Mouse (Mus musculus): ENCODE data around the gene Cep97.

Cep97 gene

GRCm38 (mm10) chr16:55934453-55935037, at the start of gene Cep97:
TSS of gene Cep97 (minus strand) at chr16:55934855.
- TF ChIP-seq NANOG (IDR thresholded peaks at IDR 0.05; ENCODE audit: borderline replicate concordance, low read length): no peak
- TF ChIP-seq CTCF (conservative IDR thresholded peaks at IDR 0.05; ENCODE audit: low read length): no peak
- TF ChIP-seq POU5F1 (IDR thresholded peaks at IDR 0.05; ENCODE audit: borderline replicate concordance, low read length): no peak
- H3K4me1 ChIP-seq (replicated peaks; ENCODE audit: low read depth, low read length): peaks cover 19% of the 10 kb centered on the region
- no peaks in the 10 kb centered on the region for H3K9me3 ChIP-seq (ENCODE audit: low read length)
- peaks cover 9% of the 10 kb centered on the region for H3K36me3 ChIP-seq (ENCODE audit: insufficient read depth, low read length)
- H3K4me3 ChIP-seq (replicated peaks; ENCODE audit: low read length): peak within 1 kb of the TSS; percentile 91
- H3K27me3 ChIP-seq (ENCODE audit: insufficient read depth, low read length): no peaks in the 10 kb centered on the region; the same call in 1 of the 2 replicates

GRCm38 (mm10) chr16:55974903-55975285, 40.2 kb upstream of the Cep97 start:
- Histone ChIP-seq H3K27me3 (ENCODE audit: insufficient read depth, low read length) (no peaks in the 10 kb centered on the region), H3K4me1 (replicated peaks; ENCODE audit: low read depth, low read length) (peaks cover 53% of the 10 kb centered on the region), H3K4me3 (replicated peaks; ENCODE audit: low read length) (peak overlapping the region; percentile 100), H3K36me3 (ENCODE audit: insufficient read depth, low read length) (peaks cover 65% of the 10 kb centered on the region), H3K9me3 (ENCODE audit: low read length) (no peaks in the 10 kb centered on the region)
- TF ChIP-seq CTCF (conservative IDR thresholded peaks at IDR 0.05; ENCODE audit: low read length): no peak
- no peak for TF ChIP-seq POU5F1 (IDR thresholded peaks at IDR 0.05; ENCODE audit: borderline replicate concordance, low read length)
- TF ChIP-seq NANOG (IDR thresholded peaks at IDR 0.05; ENCODE audit: borderline replicate concordance, low read length): no peak

- Histone ChIP-seq H3K9me3 (ENCODE audit: low read length) (no peaks in the 10 kb centered on the region), H3K27me3 (ENCODE audit: insufficient read depth, low read length) (no peaks in the 10 kb centered on the region), H3K4me1 (replicated peaks; ENCODE audit: low read depth, low read length) (peaks cover 58% of the 10 kb centered on the region), H3K4me3 (replicated peaks; ENCODE audit: low read length) (peak overlapping the region; percentile 100), H3K36me3 (ENCODE audit: insufficient read depth, low read length) (peaks cover 67% of the 10 kb centered on the region)
- TF ChIP-seq NANOG (IDR thresholded peaks at IDR 0.05; ENCODE audit: borderline replicate concordance, low read length) (no peak), POU5F1 (IDR thresholded peaks at IDR 0.05; ENCODE audit: borderline replicate concordance, low read length) (no peak), CTCF (conservative IDR thresholded peaks at IDR 0.05; ENCODE audit: low read length) (no peak)
Observed at GRCm38 (mm10) chr16:55974256-55974902, 39.7 kb upstream of the Cep97 start.

GRCm38 (mm10) chr16:55973431-55974255, 39.0 kb upstream of the Cep97 start, which contains the start of gene Zbtb11:
TSS of gene Zbtb11 (plus strand) at chr16:55973883.
- Histone ChIP-seq H3K4me3 (replicated peaks; ENCODE audit: low read length) (peak within 1 kb of the TSS; percentile 100), H3K27me3 (ENCODE audit: insufficient read depth, low read length) (no peaks in the 10 kb centered on the region), H3K36me3 (ENCODE audit: insufficient read depth, low read length) (peaks cover 71% of the 10 kb centered on the region), H3K4me1 (replicated peaks; ENCODE audit: low read depth, low read length) (peaks cover 65% of the 10 kb centered on the region), H3K9me3 (ENCODE audit: low read length) (no peaks in the 10 kb centered on the region)
- TF ChIP-seq NANOG (IDR thresholded peaks at IDR 0.05; ENCODE audit: borderline replicate concordance, low read length): no peak

GRCm38 (mm10) chr16:55972626-55973201, 38.1 kb upstream of the Cep97 start:
- Histone ChIP-seq H3K4me3 (replicated peaks; ENCODE audit: low read length) (peak overlapping the region; percentile 100), H3K4me1 (replicated peaks; ENCODE audit: low read depth, low read length) (peaks cover 68% of the 10 kb centered on the region), H3K36me3 (ENCODE audit: insufficient read depth, low read length) (peaks cover 72% of the 10 kb centered on the region), H3K27me3 (ENCODE audit: insufficient read depth, low read length) (no peaks in the 10 kb centered on the region), H3K9me3 (ENCODE audit: low read length) (no peaks in the 10 kb centered on the region)
- TF ChIP-seq CTCF (conservative IDR thresholded peaks at IDR 0.05; ENCODE audit: low read length) (no peak), POU5F1 (IDR thresholded peaks at IDR 0.05; ENCODE audit: borderline replicate concordance, low read length) (no peak), NANOG (IDR thresholded peaks at IDR 0.05; ENCODE audit: borderline replicate concordance, low read length) (no peak)

- no peaks in the 10 kb centered on the region for H3K9me3 ChIP-seq (ENCODE audit: low read length)
- H3K27me3 ChIP-seq (ENCODE audit: insufficient read depth, low read length): no peaks in the 10 kb centered on the region
- no peak overlapping the region; the same call in 1 of the 2 replicates for H3K4me3 ChIP-seq (replicated peaks; ENCODE audit: low read length)
- TF ChIP-seq NANOG (IDR thresholded peaks at IDR 0.05; ENCODE audit: borderline replicate concordance, low read length): no peak
- TF ChIP-seq POU5F1 (IDR thresholded peaks at IDR 0.05; ENCODE audit: borderline replicate concordance, low read length): no peak
- TF ChIP-seq CTCF (conservative IDR thresholded peaks at IDR 0.05; ENCODE audit: low read length): no peak
- H3K36me3 ChIP-seq (ENCODE audit: insufficient read depth, low read length): peaks cover 77% of the 10 kb centered on the region
- peaks cover 72% of the 10 kb centered on the region for H3K4me1 ChIP-seq (replicated peaks; ENCODE audit: low read depth, low read length)
Observed at GRCm38 (mm10) chr16:55971735-55972615, 37.3 kb upstream of the Cep97 start.

- no peak for TF ChIP-seq NANOG (IDR thresholded peaks at IDR 0.05; ENCODE audit: borderline replicate concordance, low read length)
- TF ChIP-seq POU5F1 (IDR thresholded peaks at IDR 0.05; ENCODE audit: borderline replicate concordance, low read length): no peak
- TF ChIP-seq CTCF (conservative IDR thresholded peaks at IDR 0.05; ENCODE audit: low read length): no peak
- no peaks in the 10 kb centered on the region for H3K27me3 ChIP-seq (ENCODE audit: insufficient read depth, low read length)
- H3K4me1 ChIP-seq (replicated peaks; ENCODE audit: low read depth, low read length): peaks cover 60% of the 10 kb centered on the region
- no peaks in the 10 kb centered on the region for H3K9me3 ChIP-seq (ENCODE audit: low read length)
- H3K36me3 ChIP-seq (ENCODE audit: insufficient read depth, low read length): peaks cover 66% of the 10 kb centered on the region
- peak overlapping the region; percentile 91 for H3K4me3 ChIP-seq (replicated peaks; ENCODE audit: low read length)
Observed at GRCm38 (mm10) chr16:55970416-55970815, 35.8 kb upstream of the Cep97 start.
